Mouse (Mus musculus): ENCODE data around the gene Dot1l. TPM values are rescaled to one million over a fixed set of nuclear protein-coding genes. Genes with fewer than 3 reads are reported as not detected.
A peak's percentile ranks its signal among the peaks of the same experiment; 100 is the strongest.

The Dot1l gene
- polyA plus RNA-seq, 1 experiment from 2014 or later, result 19.2 TPM

GRCm38 (mm10) chr10:80804340-80804739 lies 49.3 kb downstream of the Dot1l start:
- Histone ChIP-seq H3K4me2 (ENCODE audit: low read depth, low read length) (no peak overlapping the region), H3K36me3 (ENCODE audit: control insufficient read depth, insufficient read depth) (peaks cover 37% of the 10 kb centered on the region), H3K27me3 (ENCODE audit: control insufficient read depth, insufficient read depth, low read length) (peaks cover 2% of the 10 kb centered on the region; the same call in 1 of the 2 replicates), H3K9me3 (replicated peaks; ENCODE audit: control insufficient read depth, low read length) (no peaks in the 10 kb centered on the region), H3K9ac (ENCODE audit: low read length) (peak overlapping the region; percentile 49; the same call in 1 of the 2 replicates), H3K4me1 (ENCODE audit: control insufficient read depth, insufficient read depth, low read length) (peaks cover 48% of the 10 kb centered on the region), H3K27ac (ENCODE audit: low read length) (no peak overlapping the region), H3K4me3 (ENCODE audit: low read length) (no peak overlapping the region)
- ATAC-seq (replicated peaks; ENCODE audit: extremely low read depth, insufficient read depth, low FRiP score), result no peak
- 97% methylated on average over 2 of the region's 2 CpGs for WGBS

GRCm38 (mm10) chr10:80804916-80805315 lies 49.9 kb downstream of the Dot1l start, which contains the start of gene Amh:
Gene Amh (plus strand): TSS chr10:80805243.
- no peak within 1 kb of the TSS for H3K27ac ChIP-seq (ENCODE audit: low read length)
- WGBS, result 49% methylated on average over 6 of the region's 6 CpGs
- peak within 1 kb of the TSS; percentile 49; the same call in 1 of the 2 replicates for H3K9ac ChIP-seq (ENCODE audit: low read length)
- peaks cover 2% of the 10 kb centered on the region; the same call in 1 of the 2 replicates for H3K27me3 ChIP-seq (ENCODE audit: control insufficient read depth, insufficient read depth, low read length)
- H3K4me3 ChIP-seq (ENCODE audit: low read length), result no peak within 1 kb of the TSS
- no peak for ATAC-seq (replicated peaks; ENCODE audit: extremely low read depth, insufficient read depth, low FRiP score)
- peaks cover 47% of the 10 kb centered on the region for H3K4me1 ChIP-seq (ENCODE audit: control insufficient read depth, insufficient read depth, low read length)
- H3K36me3 ChIP-seq (ENCODE audit: control insufficient read depth, insufficient read depth), result peaks cover 37% of the 10 kb centered on the region
- H3K4me2 ChIP-seq (ENCODE audit: low read depth, low read length), result no peak within 1 kb of the TSS
- no peaks in the 10 kb centered on the region for H3K9me3 ChIP-seq (replicated peaks; ENCODE audit: control insufficient read depth, low read length)

GRCm38 (mm10) chr10:80805322-80805721 lies 50.3 kb downstream of the Dot1l start:
- Histone ChIP-seq H3K4me1 (ENCODE audit: control insufficient read depth, insufficient read depth, low read length) (peaks cover 48% of the 10 kb centered on the region), H3K4me3 (ENCODE audit: low read length) (no peak overlapping the region), H3K27ac (ENCODE audit: low read length) (no peak overlapping the region), H3K9ac (ENCODE audit: low read length) (peak overlapping the region; percentile 49; the same call in 1 of the 2 replicates), H3K36me3 (ENCODE audit: control insufficient read depth, insufficient read depth) (peaks cover 34% of the 10 kb centered on the region), H3K4me2 (ENCODE audit: low read depth, low read length) (no peak overlapping the region), H3K27me3 (ENCODE audit: control insufficient read depth, insufficient read depth, low read length) (peaks cover 2% of the 10 kb centered on the region; the same call in 1 of the 2 replicates), H3K9me3 (replicated peaks; ENCODE audit: control insufficient read depth, low read length) (no peaks in the 10 kb centered on the region)
- WGBS, result 78% methylated on average over 5 of the region's 5 CpGs
- no peak for ATAC-seq (replicated peaks; ENCODE audit: extremely low read depth, insufficient read depth, low FRiP score)

- H3K9ac ChIP-seq (ENCODE audit: low read length), result no peak overlapping the region
- H3K9me3 ChIP-seq (replicated peaks; ENCODE audit: control insufficient read depth, low read length), result no peaks in the 10 kb centered on the region
- H3K36me3 ChIP-seq (ENCODE audit: control insufficient read depth, insufficient read depth), result peaks cover 34% of the 10 kb centered on the region
- no peak overlapping the region for H3K27ac ChIP-seq (ENCODE audit: low read length)
- H3K4me2 ChIP-seq (ENCODE audit: low read depth, low read length), result no peak overlapping the region
- 16% methylated on average over 3 of the region's 3 CpGs for WGBS
- H3K27me3 ChIP-seq (ENCODE audit: control insufficient read depth, insufficient read depth, low read length), result peaks cover 2% of the 10 kb centered on the region; the same call in 1 of the 2 replicates
- peaks cover 50% of the 10 kb centered on the region for H3K4me1 ChIP-seq (ENCODE audit: control insufficient read depth, insufficient read depth, low read length)
- ATAC-seq (replicated peaks; ENCODE audit: extremely low read depth, insufficient read depth, low FRiP score), result peak; percentile 25; the same call in 1 of the 2 replicates
- H3K4me3 ChIP-seq (ENCODE audit: low read length), result no peak overlapping the region
Observed at GRCm38 (mm10) chr10:80805925-80806324, 50.9 kb downstream of the Dot1l start.

GRCm38 (mm10) chr10:80806341-80807056 lies 51.5 kb downstream of the Dot1l start:
- Histone ChIP-seq H3K4me1 (ENCODE audit: control insufficient read depth, insufficient read depth, low read length) (peaks cover 50% of the 10 kb centered on the region), H3K9me3 (replicated peaks; ENCODE audit: control insufficient read depth, low read length) (no peaks in the 10 kb centered on the region), H3K4me2 (ENCODE audit: low read depth, low read length) (peak overlapping the region; percentile 89), H3K27ac (ENCODE audit: low read length) (peak overlapping the region; percentile 84), H3K9ac (ENCODE audit: low read length) (peak overlapping the region; percentile 73), H3K4me3 (ENCODE audit: low read length) (peak overlapping the region; percentile 57), H3K36me3 (ENCODE audit: control insufficient read depth, insufficient read depth) (peaks cover 30% of the 10 kb centered on the region), H3K27me3 (ENCODE audit: control insufficient read depth, insufficient read depth, low read length) (peaks cover 2% of the 10 kb centered on the region; the same call in 1 of the 2 replicates)
- ATAC-seq (replicated peaks; ENCODE audit: extremely low read depth, insufficient read depth, low FRiP score), result no peak
- WGBS, result 50% methylated on average over 34 of the region's 34 CpGs

- H3K4me3 ChIP-seq (ENCODE audit: low read length), result peak overlapping the region; percentile 57
- H3K9me3 ChIP-seq (replicated peaks; ENCODE audit: control insufficient read depth, low read length), result no peaks in the 10 kb centered on the region
- H3K27ac ChIP-seq (ENCODE audit: low read length), result peak overlapping the region; percentile 84
- H3K27me3 ChIP-seq (ENCODE audit: control insufficient read depth, insufficient read depth, low read length), result peaks cover 2% of the 10 kb centered on the region; the same call in 1 of the 2 replicates
- peak overlapping the region; percentile 89 for H3K4me2 ChIP-seq (ENCODE audit: low read depth, low read length)
- peak; percentile 75 for ATAC-seq (replicated peaks; ENCODE audit: extremely low read depth, insufficient read depth, low FRiP score)
- peaks cover 50% of the 10 kb centered on the region for H3K4me1 ChIP-seq (ENCODE audit: control insufficient read depth, insufficient read depth, low read length)
- WGBS, result under 1% methylated on average over 58 of the region's 58 CpGs
- H3K9ac ChIP-seq (ENCODE audit: low read length), result peak overlapping the region; percentile 73
- H3K36me3 ChIP-seq (ENCODE audit: control insufficient read depth, insufficient read depth), result peaks cover 23% of the 10 kb centered on the region
Observed at GRCm38 (mm10) chr10:80807057-80807627, 52.1 kb downstream of the Dot1l start.

- 25% methylated on average over 40 of the region's 40 CpGs for WGBS
- Histone ChIP-seq H3K4me2 (ENCODE audit: low read depth, low read length) (peak overlapping the region; percentile 89), H3K9me3 (replicated peaks; ENCODE audit: control insufficient read depth, low read length) (no peaks in the 10 kb centered on the region), H3K4me1 (ENCODE audit: control insufficient read depth, insufficient read depth, low read length) (peaks cover 50% of the 10 kb centered on the region), H3K36me3 (ENCODE audit: control insufficient read depth, insufficient read depth) (peaks cover 11% of the 10 kb centered on the region), H3K4me3 (ENCODE audit: low read length) (peak overlapping the region; percentile 29), H3K27me3 (ENCODE audit: control insufficient read depth, insufficient read depth, low read length) (peaks cover 4% of the 10 kb centered on the region; the same call in 1 of the 2 replicates), H3K27ac (ENCODE audit: low read length) (peak overlapping the region; percentile 84), H3K9ac (ENCODE audit: low read length) (peak overlapping the region; percentile 67)
- ATAC-seq (replicated peaks; ENCODE audit: extremely low read depth, insufficient read depth, low FRiP score), result no peak
Observed at GRCm38 (mm10) chr10:80808099-80808984, 53.3 kb downstream of the Dot1l start.

- no peaks in the 10 kb centered on the region for H3K9me3 ChIP-seq (replicated peaks; ENCODE audit: control insufficient read depth, low read length)
- peak overlapping the region; percentile 57 for H3K4me2 ChIP-seq (ENCODE audit: low read depth, low read length)
- 0 out of 2 replicates have a peak overlapping the region, but pooled peaks have one; percentile 20 for H3K27ac ChIP-seq (ENCODE audit: low read length)
- H3K9ac ChIP-seq (ENCODE audit: low read length), result peak overlapping the region; percentile 67
- peaks cover 50% of the 10 kb centered on the region for H3K4me1 ChIP-seq (ENCODE audit: control insufficient read depth, insufficient read depth, low read length)
- 8% methylated on average over 18 of the region's 18 CpGs for WGBS
- ATAC-seq (replicated peaks; ENCODE audit: extremely low read depth, insufficient read depth, low FRiP score), result no peak
- peaks cover 4% of the 10 kb centered on the region; the same call in 1 of the 2 replicates for H3K36me3 ChIP-seq (ENCODE audit: control insufficient read depth, insufficient read depth)
- H3K4me3 ChIP-seq (ENCODE audit: low read length), result peak overlapping the region; percentile 29
- peaks cover 4% of the 10 kb centered on the region; the same call in 1 of the 2 replicates for H3K27me3 ChIP-seq (ENCODE audit: control insufficient read depth, insufficient read depth, low read length)
Observed at GRCm38 (mm10) chr10:80808985-80809632, 54.1 kb downstream of the Dot1l start.

Data from heart, embryonic 16.5 days (tissue).